Mouse (Mus musculus) forebrain, postnatal 0 days (tissue): ENCODE data around the gene Nfatc3. TPM values are rescaled to one million over a fixed set of nuclear protein-coding genes. Genes with fewer than 3 reads are reported as not detected.

ENCODE experiments used
- ATAC-seq: fragments of 200-750 bp; cut with Nextera tagmentation; 2 replicates; pipeline ENCODE4 v1.8.0; 2017; ENCODE audit warnings: mild to moderate bottlenecking, moderate library complexity
- DNase-seq: peaks from one replicate; pipeline ENCODE4 v3.0.0-alpha.2; 2015
- H3K27ac ChIP-seq: fragments of 300-500 bp; sonication (generic); 2 replicates; pipeline ENCODE4 v1.5.1; 2014; ENCODE audit warnings: low read depth, mild to moderate bottlenecking, antibody characterized with exemption, low read length, moderate library complexity, mixed read lengths
- H3K27me3 ChIP-seq: fragments of 300-500 bp; sonication (generic); 2 replicates; pipeline ENCODE4 v1.6.1; 2014; ENCODE audit warnings: mild to moderate bottlenecking, low read length, mixed read lengths; ENCODE audit not compliant: insufficient read depth
- H3K36me3 ChIP-seq: fragments of 300-500 bp; sonication (generic); 2 replicates; pipeline ENCODE4 v1.6.1; 2014; ENCODE audit warnings: mild to moderate bottlenecking, moderate library complexity; ENCODE audit not compliant: insufficient read depth
- H3K4me1 ChIP-seq: fragments of 300-500 bp; sonication (generic); 2 replicates; pipeline ENCODE4 v1.6.1; 2014; ENCODE audit warnings: antibody characterized with exemption; ENCODE audit not compliant: insufficient read depth
- H3K4me2 ChIP-seq: fragments of 300-500 bp; sonication (generic); 2 replicates; pipeline ENCODE4 v1.6.1; 2014; ENCODE audit warnings: low read depth, mild to moderate bottlenecking, moderate library complexity
- H3K4me3 ChIP-seq: fragments of 300-500 bp; sonication (generic); 2 replicates; pipeline ENCODE4 v1.5.1; 2014; ENCODE audit warnings: low read depth, low read length, mixed read lengths
- H3K9ac ChIP-seq: fragments of 300-500 bp; sonication (generic); 2 replicates; pipeline ENCODE4 v1.6.1; 2014; ENCODE audit warnings: mild to moderate bottlenecking
- H3K9me3 ChIP-seq: fragments of 300-500 bp; sonication (generic); 2 replicates; pipeline ENCODE4 v1.6.1; 2016; ENCODE audit warnings: low read length
- CTCF ChIP-seq: sonication (generic); IDR thresholded peaks from 2 replicates; pipeline ENCODE4 v1.5.1; 2016; ENCODE audit warnings: antibody characterized with exemption, control low read depth, low read depth
- WGBS: fragments of 180-500 bp; shearing (Covaris S2); extraction: QIAGEN DNeasy Blood & Tissue Kit; methylation state at CpG from one replicate; pipeline ENCODE4 v1.1.7; 2014; 5-methylcytosine and 5-hydroxymethylcytosine counted together
- polyA plus RNA-seq: library from polyadenylated mRNA; unstranded; fragments of >200 nt; fragmentation: Nextera tagmentation; extraction: Ambion mirVana; gene quantifications from 2 replicates; pipeline ENCODE4 v1.2.1, GENCODE M21; 2015
- total RNA-seq: library from RNA; depleted of rRNA; stranded (reverse); fragments of >200 nt; gene quantifications from 2 replicates; pipeline ENCODE4 v1.2.3, GENCODE M21; 2014; rRNA removed

Nfatc3 gene
- total and polyA plus RNA-seq, 2 experiments from 2014 or later: 1.9 to 16.0 TPM

- Histone ChIP-seq H3K4me3 (no peak overlapping the region), H3K9ac (no peak overlapping the region), H3K27me3 (no peaks in the 10 kb centered on the region), H3K9me3 (no peaks in the 10 kb centered on the region), H3K4me1 (no peaks in the 10 kb centered on the region), H3K4me2 (no peak overlapping the region), H3K27ac (no peak overlapping the region), H3K36me3 (peaks cover 14% of the 10 kb centered on the region)
- no peak for ATAC-seq
- TF ChIP-seq CTCF: no peak
- 70% methylated on average over 2 of the region's 2 CpGs for WGBS
- DNase-seq: no peak
Observed at GRCm38 (mm10) chr8:106178428-106178827, 119.8 kb downstream of the Nfatc3 start.

Other genes starting within 250 kb of the Nfatc3 start
- gene Ranbp10, start 231.5 kb upstream of the Nfatc3 start, total RNA-seq: 9.8 and 13.6 TPM in 2 replicates
- gene Ranbp10, start 231.5 kb upstream of the Nfatc3 start, polyA plus RNA-seq: 3.5 and 4.5 TPM in 2 replicates
- 0.67 and 1.2 TPM in 2 replicates for gene Tsnaxip1, start 231.1 kb upstream of the Nfatc3 start, total RNA-seq
- 0.92 and 1.1 TPM in 2 replicates for gene Tsnaxip1, start 231.1 kb upstream of the Nfatc3 start, polyA plus RNA-seq
- 42.4 and 44.7 TPM in 2 replicates for gene Cenpt, start 205.6 kb upstream of the Nfatc3 start, total RNA-seq
- gene Cenpt, start 205.6 kb upstream of the Nfatc3 start, polyA plus RNA-seq: 39.0 and 42.8 TPM in 2 replicates
- gene Thap11, start 203.7 kb upstream of the Nfatc3 start, total RNA-seq: 60.4 and 81.9 TPM in 2 replicates
- gene Thap11, start 203.7 kb upstream of the Nfatc3 start, polyA plus RNA-seq: 48.6 and 57.2 TPM in 2 replicates
- gene Nutf2, start 198.3 kb upstream of the Nfatc3 start, total RNA-seq: 70.4 and 89.5 TPM in 2 replicates
- gene Nutf2, start 198.3 kb upstream of the Nfatc3 start, polyA plus RNA-seq: 142 and 146 TPM in 2 replicates
- 85.3 and 96.7 TPM in 2 replicates for gene Edc4, start 178.0 kb upstream of the Nfatc3 start, total RNA-seq
- gene Edc4, start 178.0 kb upstream of the Nfatc3 start, polyA plus RNA-seq: 36.1 and 41.7 TPM in 2 replicates
- gene Nrn1l, start 165.3 kb upstream of the Nfatc3 start, total RNA-seq: 0.92 TPM in 1 of 2 replicates, not detected in the other
- 0.36 and 1.2 TPM in 2 replicates for gene Nrn1l, start 165.3 kb upstream of the Nfatc3 start, polyA plus RNA-seq
- gene Pskh1, start 158.4 kb upstream of the Nfatc3 start, total RNA-seq: 16.6 and 24.5 TPM in 2 replicates
- gene Pskh1, start 158.4 kb upstream of the Nfatc3 start, polyA plus RNA-seq: 8.0 and 10.4 TPM in 2 replicates
- gene Ctrl, start 125.0 kb upstream of the Nfatc3 start, total RNA-seq: 1.0 and 3.3 TPM in 2 replicates
- 1.1 and 1.9 TPM in 2 replicates for gene Ctrl, start 125.0 kb upstream of the Nfatc3 start, polyA plus RNA-seq
- 46.5 and 63.7 TPM in 2 replicates for gene Psmb10, start 120.4 kb upstream of the Nfatc3 start, total RNA-seq
- 86.2 and 95.8 TPM in 2 replicates for gene Psmb10, start 120.4 kb upstream of the Nfatc3 start, polyA plus RNA-seq
- gene Lcat, start 115.5 kb upstream of the Nfatc3 start, total RNA-seq: 6.0 and 7.9 TPM in 2 replicates
- 3.8 and 5.9 TPM in 2 replicates for gene Lcat, start 115.5 kb upstream of the Nfatc3 start, polyA plus RNA-seq
- 9.7 and 12.4 TPM in 2 replicates for gene Slc12a4, start 92.7 kb upstream of the Nfatc3 start, total RNA-seq
- gene Slc12a4, start 92.7 kb upstream of the Nfatc3 start, polyA plus RNA-seq: 9.8 and 12.1 TPM in 2 replicates
- not detected in 2 replicates for gene Dpep3, start 79.4 kb upstream of the Nfatc3 start, total RNA-seq
- not detected in 2 replicates for gene Dpep3, start 79.4 kb upstream of the Nfatc3 start, polyA plus RNA-seq
- gene Dus2, start 67.5 kb upstream of the Nfatc3 start, total RNA-seq: 14.3 and 17.8 TPM in 2 replicates
- gene Dus2, start 67.5 kb upstream of the Nfatc3 start, polyA plus RNA-seq: 15.2 and 21.7 TPM in 2 replicates
- not detected in 2 replicates for gene Dpep2nb, start 52.9 kb upstream of the Nfatc3 start, total RNA-seq
- gene Dpep2nb, start 52.9 kb upstream of the Nfatc3 start, polyA plus RNA-seq: not detected in 2 replicates
- gene Ddx28, start 47.0 kb upstream of the Nfatc3 start, total RNA-seq: 31.5 and 33.8 TPM in 2 replicates
- gene Ddx28, start 47.0 kb upstream of the Nfatc3 start, polyA plus RNA-seq: 23.7 and 25.3 TPM in 2 replicates
- gene Esrp2, start 78.1 kb downstream of the Nfatc3 start, total RNA-seq: 0.14 TPM in 1 of 2 replicates, not detected in the other
- not detected in 2 replicates for gene Esrp2, start 78.1 kb downstream of the Nfatc3 start, polyA plus RNA-seq
- 16.0 and 17.8 TPM in 2 replicates for gene Pla2g15, start 91.6 kb downstream of the Nfatc3 start, total RNA-seq
- gene Pla2g15, start 91.6 kb downstream of the Nfatc3 start, polyA plus RNA-seq: 11.7 and 15.6 TPM in 2 replicates
- 29.9 and 43.6 TPM in 2 replicates for gene Slc7a6, start 110.0 kb downstream of the Nfatc3 start, total RNA-seq
- gene Slc7a6, start 110.0 kb downstream of the Nfatc3 start, polyA plus RNA-seq: 48.9 and 50.8 TPM in 2 replicates
- gene Slc7a6os, start 152.1 kb downstream of the Nfatc3 start, total RNA-seq: 59.3 and 73.1 TPM in 2 replicates
- gene Slc7a6os, start 152.1 kb downstream of the Nfatc3 start, polyA plus RNA-seq: 32.4 and 36.3 TPM in 2 replicates
- 65.5 and 72.5 TPM in 2 replicates for gene Prmt7, start 152.1 kb downstream of the Nfatc3 start, total RNA-seq
- 47.0 and 49.6 TPM in 2 replicates for gene Prmt7, start 152.1 kb downstream of the Nfatc3 start, polyA plus RNA-seq